ENCODE assay signal across 23 mouse cellular contexts in the genomic region with DNA sequence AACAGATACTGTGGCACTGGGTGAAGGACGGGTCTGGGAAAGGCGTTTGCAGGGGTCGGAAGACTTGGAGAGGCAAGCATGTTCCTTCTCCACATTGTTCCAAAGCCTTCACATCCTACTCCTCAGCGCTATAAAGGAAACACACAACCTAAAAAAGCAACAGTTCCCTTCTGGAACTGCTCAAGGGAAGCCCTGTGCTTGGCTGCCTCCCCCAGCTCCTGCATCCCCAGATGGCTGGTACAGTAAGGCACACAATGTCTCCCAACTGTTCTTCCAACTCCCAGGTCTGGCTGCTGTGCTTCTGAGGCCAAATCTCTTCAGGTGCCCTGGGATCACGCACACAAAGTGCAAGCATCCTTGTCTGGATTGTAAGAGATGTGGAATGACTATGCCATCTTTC. TPM values are rescaled to one million over a fixed set of nuclear protein-coding genes. Genes with fewer than 3 reads are reported as not detected.
A peak's percentile ranks its signal among the peaks of the same experiment; 100 is the strongest.
DNase-seq lines count a peak whose midpoint lies in the region; ATAC-seq and TF ChIP-seq lines count a peak whose summit lies in the region.
"Had no signal": no experiment of that assay in that cellular context is flagged by ENCODE, and none has a peak within 500 bp of the region (broad histone marks: within the 10 kb centered on the region; RNA-seq: fewer than 3 reads in every experiment).

No protein-coding gene starts in this region.

- no peak for TF ChIP-seq CTCF in layer of hippocampus, adult 2 months (conservative IDR thresholded peaks at IDR 0.05)

- DNase-seq in forebrain, embryonic 14.5 days (ENCODE audit: low spot score): peak; percentile 34
- peak; percentile 33 to 46 for DNase-seq in layer of hippocampus, adult 2 months (ENCODE audit: low spot score in 2 of 2)
- DNase-seq in layer of hippocampus, adult 8-10 months (ENCODE audit: low spot score in 2 of 2): no peak
- peak; percentile 43 to 51 for DNase-seq in right cerebral cortex, adult 2 months (ENCODE audit: low spot score in 2 of 2)
- no peak for DNase-seq in right cerebral cortex, postnatal 4 days
- no peak for DNase-seq in B cell, adult 2 months
- DNase-seq in thymus, postnatal 10 days (ENCODE audit: low spot score in 2 of 2): no peak
- DNase-seq: adrenal gland, postnatal 25 days; cerebellum, adult 11-12 months; cerebellum, postnatal 14 days; gastrocnemius, postnatal 14 days; heart, adult 11 months; kidney, adult 11 months; liver; lung, postnatal 4 days; midbrain, embryonic 14.5 days; thymus, postnatal 36 days had no signal

- H3K4me2 ChIP-seq in forebrain, embryonic 14.5 days (ENCODE audit: low read length): no peak overlapping the region
- no peak overlapping the region for H3K4me2 ChIP-seq in forebrain, embryonic 12.5 days
- H3K4me2 ChIP-seq: heart, embryonic 11.5 days; kidney, embryonic 15.5 days had no signal

- H3K9ac ChIP-seq in forebrain, embryonic 14.5 days (ENCODE audit: low read length): no peak overlapping the region
- H3K9ac ChIP-seq in forebrain, embryonic 12.5 days: no peak overlapping the region
- H3K9ac ChIP-seq: kidney, embryonic 15.5 days had no signal

- H3K9me3 ChIP-seq in forebrain, embryonic 14.5 days (replicated peaks; ENCODE audit: control insufficient read depth, low read length): no peaks in the 10 kb centered on the region
- no peaks in the 10 kb centered on the region for H3K9me3 ChIP-seq in forebrain, embryonic 12.5 days
- H3K9me3 ChIP-seq: kidney, embryonic 15.5 days; limb, embryonic 10.5 days had no signal

- ATAC-seq in forebrain, embryonic 14.5 days: no peak
- no peak for ATAC-seq in forebrain, embryonic 12.5 days (ENCODE audit: low FRiP score)

- 80% methylated on average over 5 of the region's 5 CpGs for WGBS in forebrain, embryonic 14.5 days
- 89% methylated on average over 5 of the region's 5 CpGs for WGBS in forebrain, embryonic 12.5 days

- H3K36me3 ChIP-seq in forebrain, embryonic 14.5 days (ENCODE audit: control insufficient read depth, insufficient read depth, low read length): 0 out of 2 replicates have a peak, but pooled peaks cover 9% of the 10 kb centered on the region
- H3K36me3 ChIP-seq in forebrain, embryonic 12.5 days (replicated peaks): no peaks in the 10 kb centered on the region

- H3K27me3 ChIP-seq in forebrain, embryonic 14.5 days (replicated peaks; ENCODE audit: control insufficient read depth, insufficient read depth, low read length): no peaks in the 10 kb centered on the region
- no peaks in the 10 kb centered on the region for H3K27me3 ChIP-seq in forebrain, embryonic 12.5 days
- H3K27me3 ChIP-seq: kidney, embryonic 15.5 days had no signal

- no peak overlapping the region for H3K4me3 ChIP-seq in forebrain, embryonic 14.5 days (ENCODE audit: low read depth, low read length)
- H3K4me3 ChIP-seq in forebrain, embryonic 12.5 days (replicated peaks): no peak overlapping the region
- H3K4me3 ChIP-seq in layer of hippocampus, adult 2 months: no peak overlapping the region
- H3K4me3 ChIP-seq: kidney, embryonic 15.5 days; limb, embryonic 10.5 days; myocyte had no signal

- peak overlapping the region; percentile 58; the same call in 1 of the 2 replicates for H3K27ac ChIP-seq in forebrain, embryonic 14.5 days (ENCODE audit: low read depth, low read length)
- H3K27ac ChIP-seq in forebrain, embryonic 12.5 days: no peak overlapping the region
- peak overlapping the region; percentile 61; the same call in 1 of the 2 replicates for H3K27ac ChIP-seq in layer of hippocampus, adult 2 months
- H3K27ac ChIP-seq: kidney, embryonic 15.5 days; limb, embryonic 10.5 days had no signal

- H3K4me1 ChIP-seq in forebrain, embryonic 14.5 days (ENCODE audit: control insufficient read depth, insufficient read depth, low read length): 0 out of 2 replicates have a peak, but pooled peaks cover 3% of the 10 kb centered on the region
- peaks cover 11% of the 10 kb centered on the region for H3K4me1 ChIP-seq in forebrain, embryonic 12.5 days
- H3K4me1 ChIP-seq: limb, embryonic 10.5 days had no signal

RNA-seq across cellular contexts. Expression of gene Nsun7, which starts 56.1 kb away (rescaled TPM):
- polyA plus RNA-seq in forebrain, embryonic 14.5 days (2014; fragmentation: Nextera tagmentation; extraction: Ambion mirVana): 0.74 and 1.2 TPM in 2 replicates
- polyA plus RNA-seq in forebrain, embryonic 12.5 days (2016; fragmentation: Nextera tagmentation; extraction: Ambion mirVana): 1.2 and 1.9 TPM in 2 replicates
- 10 to 100 TPM; 12.6 to 14.6 TPM for total RNA-seq in layer of hippocampus, adult 2 months (2021)
- total RNA-seq in layer of hippocampus, adult 8-10 months (2022): 10 to 100 TPM in 3 of 4 experiments, 1 to 10 TPM in 1; 9.1 to 14.3 (median 11.9) TPM
- total RNA-seq: gastrocnemius, postnatal 14 days; megakaryocyte-erythroid progenitor cell, adult 5-6 weeks had no signal
- polyA plus RNA-seq: myocyte had no signal

Comparison
In these comparisons a context has a peak if more than half of its experiments do, and no peak if none do; other contexts are left out.
1. DNase-seq: peak in forebrain, embryonic 14.5 days (single experiment), layer of hippocampus, adult 2 months (2 of 2) and right cerebral cortex, adult 2 months (2 of 2); none in layer of hippocampus, adult 8-10 months (0 of 2), right cerebral cortex, postnatal 4 days (single experiment), B cell, adult 2 months (0 of 2) and thymus, postnatal 10 days (0 of 2).